Mouse (Mus musculus): Measurements from ENCODE around the gene Lrrfip2. TPM values are rescaled to one million over a fixed set of nuclear protein-coding genes. Genes with fewer than 3 reads are reported as not detected.

The Lrrfip2 gene
- total and polyA plus RNA-seq, 2 experiments = 9.7 to 37.8 TPM

GRCm38 (mm10) chr9:111174071-111174470 is 56.7 kb downstream of the Lrrfip2 start:
- Histone ChIP-seq H3K4me3 (ENCODE audit: insufficient read depth, low read depth, low read length) (no peak overlapping the region), H3K36me3 (ENCODE audit: control insufficient read depth, insufficient read depth, low read length) (peaks cover 2% of the 10 kb centered on the region), H3K79me2 (ENCODE audit: control insufficient read depth, insufficient read depth, low read length) (peaks cover 4% of the 10 kb centered on the region; the same call in 1 of the 2 replicates), H3K4me1 (ENCODE audit: control insufficient read depth, insufficient read depth, low read length) (peaks cover 2% of the 10 kb centered on the region; the same call in 1 of the 2 replicates), H3K27ac (replicated peaks; ENCODE audit: insufficient read depth, low read depth, low read length) (no peak overlapping the region), H3K27me3 (ENCODE audit: control insufficient read depth, insufficient read depth, low read length) (no peaks in the 10 kb centered on the region), H3K9ac (ENCODE audit: low read depth, low read length) (no peak overlapping the region)
- no peak for TF ChIP-seq CTCF (IDR thresholded peaks at IDR 0.05; ENCODE audit: low read depth, low read length)
- no peak for TF ChIP-seq POLR2A (IDR thresholded peaks at IDR 0.05; ENCODE audit: extremely low read depth, insufficient read depth, low read length)
- 36% methylated on average over 5 of the region's 5 CpGs for whole genome bisulfite sequencing
- no peak for DNase-seq (ENCODE audit: extremely low read depth, low read depth, low spot score)

- WGBS = 95% methylated on average over 5 of the region's 5 CpGs
- no peaks in the 10 kb centered on the region for H3K4me1 ChIP-seq (ENCODE audit: control insufficient read depth, insufficient read depth, low read length)
- no peak overlapping the region for H3K4me3 ChIP-seq (ENCODE audit: insufficient read depth, low read depth, low read length)
- no peaks in the 10 kb centered on the region for H3K27me3 ChIP-seq (ENCODE audit: control insufficient read depth, insufficient read depth, low read length)
- no peak overlapping the region for H3K27ac ChIP-seq (replicated peaks; ENCODE audit: insufficient read depth, low read depth, low read length)
- no peaks in the 10 kb centered on the region; the same call in 1 of the 2 replicates for H3K79me2 ChIP-seq (ENCODE audit: control insufficient read depth, insufficient read depth, low read length)
- no peak for DNase-seq (ENCODE audit: extremely low read depth, low read depth, low spot score)
- no peak overlapping the region for H3K9ac ChIP-seq (ENCODE audit: low read depth, low read length)
- peaks cover 7% of the 10 kb centered on the region for H3K36me3 ChIP-seq (ENCODE audit: control insufficient read depth, insufficient read depth, low read length)
- TF ChIP-seq CTCF (IDR thresholded peaks at IDR 0.05; ENCODE audit: low read depth, low read length) (no peak), POLR2A (IDR thresholded peaks at IDR 0.05; ENCODE audit: extremely low read depth, insufficient read depth, low read length) (no peak)
Observed at GRCm38 (mm10) chr9:111178971-111179370, 61.6 kb downstream of the Lrrfip2 start.

- Histone ChIP-seq H3K4me1 (ENCODE audit: control insufficient read depth, insufficient read depth, low read length) (no peaks in the 10 kb centered on the region; the same call in 1 of the 2 replicates), H3K27ac (replicated peaks; ENCODE audit: insufficient read depth, low read depth, low read length) (no peak overlapping the region), H3K4me3 (ENCODE audit: insufficient read depth, low read depth, low read length) (no peak overlapping the region), H3K36me3 (ENCODE audit: control insufficient read depth, insufficient read depth, low read length) (peaks cover 7% of the 10 kb centered on the region), H3K27me3 (ENCODE audit: control insufficient read depth, insufficient read depth, low read length) (no peaks in the 10 kb centered on the region), H3K79me2 (ENCODE audit: control insufficient read depth, insufficient read depth, low read length) (no peaks in the 10 kb centered on the region), H3K9ac (ENCODE audit: low read depth, low read length) (no peak overlapping the region)
- 83% methylated on average over 3 of the region's 3 CpGs for WGBS
- DNase-seq (ENCODE audit: extremely low read depth, low read depth, low spot score) = no peak
- TF ChIP-seq POLR2A (IDR thresholded peaks at IDR 0.05; ENCODE audit: extremely low read depth, insufficient read depth, low read length) = no peak
- no peak for TF ChIP-seq CTCF (IDR thresholded peaks at IDR 0.05; ENCODE audit: low read depth, low read length)
Observed at GRCm38 (mm10) chr9:111182176-111182575, 64.8 kb downstream of the Lrrfip2 start.

GRCm38 (mm10) chr9:111184929-111185328 is 67.5 kb downstream of the Lrrfip2 start:
- H3K36me3 ChIP-seq (ENCODE audit: control insufficient read depth, insufficient read depth, low read length) = peaks cover 12% of the 10 kb centered on the region
- H3K79me2 ChIP-seq (ENCODE audit: control insufficient read depth, insufficient read depth, low read length) = no peaks in the 10 kb centered on the region
- TF ChIP-seq POLR2A (IDR thresholded peaks at IDR 0.05; ENCODE audit: extremely low read depth, insufficient read depth, low read length) (no peak), CTCF (IDR thresholded peaks at IDR 0.05; ENCODE audit: low read depth, low read length) (no peak)
- H3K4me1 ChIP-seq (ENCODE audit: control insufficient read depth, insufficient read depth, low read length) = no peaks in the 10 kb centered on the region; the same call in 1 of the 2 replicates
- no peak overlapping the region for H3K9ac ChIP-seq (ENCODE audit: low read depth, low read length)
- no peak for DNase-seq (ENCODE audit: extremely low read depth, low read depth, low spot score)
- H3K27ac ChIP-seq (replicated peaks; ENCODE audit: insufficient read depth, low read depth, low read length) = no peak overlapping the region
- no peak overlapping the region for H3K4me3 ChIP-seq (ENCODE audit: insufficient read depth, low read depth, low read length)
- H3K27me3 ChIP-seq (ENCODE audit: control insufficient read depth, insufficient read depth, low read length) = no peaks in the 10 kb centered on the region
- 87% methylated on average over 4 of the region's 4 CpGs for WGBS

GRCm38 (mm10) chr9:111186861-111187260 is 69.5 kb downstream of the Lrrfip2 start:
- Histone ChIP-seq H3K4me3 (ENCODE audit: insufficient read depth, low read depth, low read length) (no peak overlapping the region), H3K79me2 (ENCODE audit: control insufficient read depth, insufficient read depth, low read length) (no peaks in the 10 kb centered on the region), H3K27me3 (ENCODE audit: control insufficient read depth, insufficient read depth, low read length) (no peaks in the 10 kb centered on the region), H3K4me1 (ENCODE audit: control insufficient read depth, insufficient read depth, low read length) (no peaks in the 10 kb centered on the region; the same call in 1 of the 2 replicates), H3K9ac (ENCODE audit: low read depth, low read length) (no peak overlapping the region), H3K36me3 (ENCODE audit: control insufficient read depth, insufficient read depth, low read length) (peaks cover 25% of the 10 kb centered on the region), H3K27ac (replicated peaks; ENCODE audit: insufficient read depth, low read depth, low read length) (no peak overlapping the region)
- DNase-seq (ENCODE audit: extremely low read depth, low read depth, low spot score) = peak; percentile 72
- WGBS = 24% methylated on average over 6 of the region's 6 CpGs
- no peak for TF ChIP-seq POLR2A (IDR thresholded peaks at IDR 0.05; ENCODE audit: extremely low read depth, insufficient read depth, low read length)
- TF ChIP-seq CTCF (IDR thresholded peaks at IDR 0.05; ENCODE audit: low read depth, low read length) = no peak

GRCm38 (mm10) chr9:111188731-111189130 is 71.3 kb downstream of the Lrrfip2 start:
- no peaks in the 10 kb centered on the region for H3K27me3 ChIP-seq (ENCODE audit: control insufficient read depth, insufficient read depth, low read length)
- no peak overlapping the region for H3K9ac ChIP-seq (ENCODE audit: low read depth, low read length)
- H3K79me2 ChIP-seq (ENCODE audit: control insufficient read depth, insufficient read depth, low read length) = no peaks in the 10 kb centered on the region; the same call in 1 of the 2 replicates
- no peaks in the 10 kb centered on the region; the same call in 1 of the 2 replicates for H3K4me1 ChIP-seq (ENCODE audit: control insufficient read depth, insufficient read depth, low read length)
- peaks cover 39% of the 10 kb centered on the region for H3K36me3 ChIP-seq (ENCODE audit: control insufficient read depth, insufficient read depth, low read length)
- no peak overlapping the region for H3K4me3 ChIP-seq (ENCODE audit: insufficient read depth, low read depth, low read length)
- no peak overlapping the region for H3K27ac ChIP-seq (replicated peaks; ENCODE audit: insufficient read depth, low read depth, low read length)
- no peak for DNase-seq (ENCODE audit: extremely low read depth, low read depth, low spot score)
- 72% methylated on average over 7 of the region's 7 CpGs for WGBS
- no peak for TF ChIP-seq POLR2A (IDR thresholded peaks at IDR 0.05; ENCODE audit: extremely low read depth, insufficient read depth, low read length)
- no peak for TF ChIP-seq CTCF (IDR thresholded peaks at IDR 0.05; ENCODE audit: low read depth, low read length)

All from liver, adult 2 months (tissue).